In genomic region chr5:28070828-28071455, GRCm38 (mm10) we compare ENCODE assay signal across 8 mouse cellular contexts. TPM values are rescaled to one million over a fixed set of nuclear protein-coding genes. Genes with fewer than 3 reads are reported as not detected.
A peak's percentile ranks its signal among the peaks of the same experiment; 100 is the strongest.
DNase-seq lines count a peak whose midpoint lies in the region; ATAC-seq and TF ChIP-seq lines count a peak whose summit lies in the region.

TSS of gene Insig1 (plus strand) at chr5:28071363.

- no peaks in the 10 kb centered on the region for H3K36me3 ChIP-seq in G1E (replicated peaks)
- peaks cover 24% of the 10 kb centered on the region for H3K36me3 ChIP-seq in forebrain, postnatal 0 days (ENCODE audit: insufficient read depth)
- H3K36me3 ChIP-seq in lung, embryonic 15.5 days: peaks cover 28% of the 10 kb centered on the region

- H3K4me2 ChIP-seq in forebrain, postnatal 0 days (ENCODE audit: low read depth): peak within 1 kb of the TSS; percentile 74
- peak within 1 kb of the TSS; percentile 71 for H3K4me2 ChIP-seq in lung, embryonic 15.5 days

- H3K27me3 ChIP-seq in G1E (ENCODE audit: insufficient read depth, low read length): peaks cover 9% of the 10 kb centered on the region; the same call in 1 of the 2 replicates
- H3K27me3 ChIP-seq in forebrain, postnatal 0 days (ENCODE audit: insufficient read depth, low read length): no peaks in the 10 kb centered on the region
- H3K27me3 ChIP-seq in lung, embryonic 15.5 days: no peaks in the 10 kb centered on the region

- peak within 1 kb of the TSS; percentile 20; the same call in 1 of the 2 replicates for H3K4me3 ChIP-seq in G1E (ENCODE audit: low read depth, low read length)
- H3K4me3 ChIP-seq in forebrain, postnatal 0 days (ENCODE audit: low read depth, low read length): peak within 1 kb of the TSS; percentile 83
- peak within 1 kb of the TSS; percentile 83 for H3K4me3 ChIP-seq in lung, embryonic 15.5 days

- no peak for DNase-seq in G1E (ENCODE audit: low spot score)
- peak; percentile 98 to 100 for DNase-seq in cerebellum, adult 18-20 months
- peak; percentile 99 for DNase-seq in forebrain, postnatal 0 days
- peak; percentile 99 for DNase-seq in heart, postnatal 4 days
- peak; percentile 97 to 98 for DNase-seq in layer of hippocampus, adult 8-10 months (ENCODE audit: low spot score in 2 of 2)
- DNase-seq in ovary, adult 18-20 months (ENCODE audit: low spot score): peak; percentile 98
- DNase-seq in thymus, postnatal 0 days (ENCODE audit: low spot score): peak; percentile 94

- peak within 1 kb of the TSS; percentile 88 for H3K9ac ChIP-seq in forebrain, postnatal 0 days
- H3K9ac ChIP-seq in lung, embryonic 15.5 days: peak within 1 kb of the TSS; percentile 81

- TF ChIP-seq CTCF in G1E (IDR thresholded peaks at IDR 0.05; ENCODE audit: low read depth, low read length): no peak
- no peak for TF ChIP-seq CTCF in forebrain, postnatal 0 days (IDR thresholded peaks at IDR 0.05; ENCODE audit: low read depth)

- H3K27ac ChIP-seq in forebrain, postnatal 0 days (ENCODE audit: low read depth, low read length): peak within 1 kb of the TSS; percentile 93
- H3K27ac ChIP-seq in lung, embryonic 15.5 days: peak within 1 kb of the TSS; percentile 95

- ATAC-seq in G1E (ENCODE audit: extremely low read depth, insufficient number of reproducible peaks, low FRiP score, poor library complexity, severe bottlenecking): peak; percentile 42
- peak; percentile 92 for ATAC-seq in forebrain, postnatal 0 days
- ATAC-seq in lung, embryonic 15.5 days (ENCODE audit: borderline replicate concordance, extremely low read depth, low FRiP score, low TSS enrichment): peak; percentile 95

- 2% methylated on average over 64 of the region's 64 CpGs for WGBS in forebrain, postnatal 0 days
- WGBS in lung, embryonic 15.5 days: 0% methylated on average over 64 of the region's 64 CpGs

- peaks cover 8% of the 10 kb centered on the region for H3K9me3 ChIP-seq in G1E (replicated peaks)
- no peaks in the 10 kb centered on the region for H3K9me3 ChIP-seq in forebrain, postnatal 0 days (ENCODE audit: low read length)
- no peaks in the 10 kb centered on the region for H3K9me3 ChIP-seq in lung, embryonic 15.5 days

- H3K4me1 ChIP-seq in G1E (ENCODE audit: insufficient read depth, low read depth, low read length): no peaks in the 10 kb centered on the region
- peaks cover 20% of the 10 kb centered on the region for H3K4me1 ChIP-seq in forebrain, postnatal 0 days (ENCODE audit: insufficient read depth)
- H3K4me1 ChIP-seq in lung, embryonic 15.5 days: peaks cover 48% of the 10 kb centered on the region

RNA-seq across cellular contexts. Expression of gene Insig1, which starts in this region (rescaled TPM):
- total RNA-seq in G1E (2014; fragmentation: Nextera tagmentation) (not detected in 2 replicates), G1E (2017) (2.1 and 2.4 TPM in 2 replicates)
- 1.4 and 1.9 TPM in 2 replicates for polyA plus RNA-seq in G1E (2012)
- total RNA-seq in forebrain, postnatal 0 days (2014; rRNA removed): 127 and 140 TPM in 2 replicates
- polyA plus RNA-seq in forebrain, postnatal 0 days (2015; fragmentation: Nextera tagmentation; extraction: Ambion mirVana): 100 and 101 TPM in 2 replicates
- total RNA-seq in heart, postnatal 4 days (2021): 10 to 100 TPM; 53.3 to 54.0 TPM
- 100 to 1,000 TPM in 1 of 4 experiments, 10 to 100 TPM in 3; 62.9 to 110 (median 82.5) TPM for total RNA-seq in layer of hippocampus, adult 8-10 months (2022)
- polyA plus RNA-seq in lung, embryonic 15.5 days (2015; fragmentation: Nextera tagmentation; extraction: Ambion mirVana): 57.6 and 60.4 TPM in 2 replicates
- polyA plus RNA-seq in thymus, postnatal 0 days (2015; fragmentation: Nextera tagmentation; extraction: Ambion mirVana): 46.5 and 47.5 TPM in 2 replicates

Comparison
In these comparisons a context has a peak if more than half of its experiments do, and no peak if none do; other contexts are left out.
1. RNA of gene Insig1 (total RNA-seq): 127 to 140 TPM in forebrain, postnatal 0 days, 62.9 to 110 TPM in layer of hippocampus, adult 8-10 months and 53.3 to 54.0 TPM in heart, postnatal 4 days; 2.1 to 2.4 TPM in G1E; every median in the first group is over 10 times any median in the second.
2. RNA of gene Insig1 (polyA plus RNA-seq): 100 to 101 TPM in forebrain, postnatal 0 days, 57.6 to 60.4 TPM in lung, embryonic 15.5 days and 46.5 to 47.5 TPM in thymus, postnatal 0 days; 1.4 to 1.9 TPM in G1E; every median in the first group is over 10 times any median in the second.
3. ATAC-seq: peak in every context shown above with its lines; median percentile 95 in lung, embryonic 15.5 days; 92 in forebrain, postnatal 0 days; 42 in G1E.
4. H3K4me3 ChIP-seq: peak in every context shown above with its lines; median percentile 83 in forebrain, postnatal 0 days; 83 in lung, embryonic 15.5 days; 20 in G1E.